Mouse (Mus musculus) CH12.LX (cell line): ENCODE measurements around the gene Tmem121.
A peak's percentile ranks its signal among the peaks of the same experiment; 100 is the strongest.

Experiments
- CHD1 ChIP-seq: IDR thresholded peaks from 2 replicates; pipeline ENCODE4 v1.6.1; 2012; ENCODE audit warnings: low read depth, low read length, improper control_type of control experiment, inconsistent platforms
- CHD2 ChIP-seq: IDR thresholded peaks from 2 replicates; pipeline ENCODE4 v1.6.1; 2011; ENCODE audit warnings: low read length, improper control_type of control experiment
- CTCF ChIP-seq, 2 experiments: IDR thresholded peaks in 1 of 2; conservative IDR thresholded peaks in 1 of 2; 2 replicates each; pipeline ENCODE4 v1.5.1; 2011 to 2012; ENCODE audit warnings: low read depth in 2 of 2, low read length in 2 of 2, improper control_type of control experiment in 1 of 2, inconsistent platforms in 1 of 2, mild to moderate bottlenecking in 1 of 2, moderate library complexity in 1 of 2
- ETS1 ChIP-seq: conservative IDR thresholded peaks from 2 replicates; pipeline ENCODE4 v1.6.1; 2012; ENCODE audit warnings: low read depth, mild to moderate bottlenecking, inconsistent platforms, low read length, improper control_type of control experiment, moderate library complexity
- GABPA ChIP-seq: IDR thresholded peaks from 2 replicates; pipeline ENCODE4 v1.6.1; 2012; ENCODE audit warnings: low read depth, low read length, improper control_type of control experiment, inconsistent platforms; ENCODE audit not compliant: insufficient replicate concordance
- KAT2A ChIP-seq: IDR thresholded peaks from 2 replicates; pipeline ENCODE4 v1.6.1; 2012; ENCODE audit warnings: low read length, improper control_type of control experiment, inconsistent platforms; ENCODE audit not compliant: insufficient replicate concordance
- MEF2A ChIP-seq: IDR thresholded peaks from 2 replicates; pipeline ENCODE4 v1.6.1; 2014; ENCODE audit warnings: low read depth, mild to moderate bottlenecking, inconsistent platforms, low read length, improper control_type of control experiment, borderline replicate concordance
- MXI1 ChIP-seq: IDR thresholded peaks from 2 replicates; pipeline ENCODE4 v1.6.1; 2011; ENCODE audit warnings: mild to moderate bottlenecking, low read depth, low read length, improper control_type of control experiment
- POLR2A ChIP-seq: IDR thresholded peaks from 2 replicates; pipeline ENCODE4 v1.6.1; 2011; ENCODE audit warnings: low read depth, mild to moderate bottlenecking, improper control_type of control experiment, low read length
- SIN3A ChIP-seq: IDR thresholded peaks from 2 replicates; pipeline ENCODE4 v1.6.1; 2012; ENCODE audit warnings: low read length, improper control_type of control experiment, inconsistent platforms

- TF ChIP-seq SIN3A (no peak), CTCF (conservative IDR thresholded peaks at IDR 0.05 in 1 of 2, IDR thresholded peaks at IDR 0.05 in 1 of 2; ENCODE audit: low read depth in 2 of 2, low read length in 2 of 2) (peak; percentile 79 to 84), POLR2A (peak; percentile 47; the same call in 1 of the 2 replicates), CHD2 (no peak; the same call in 1 of the 2 replicates), MXI1 (no peak), MEF2A (no peak), ETS1 (no peak), CHD1 (no peak), GABPA (no peak), KAT2A (no peak)
These were observed 38.5 kb downstream of the Tmem121 start for GRCm38 (mm10) chr12:113224206-113224605.
